Mouse (Mus musculus) spleen, postnatal 0 days (tissue): Measurements from ENCODE around the gene Ankrd42. TPM values are rescaled to one million over a fixed set of nuclear protein-coding genes. Genes with fewer than 3 reads are reported as not detected.

Experiments
- polyA plus RNA-seq: library from polyadenylated mRNA; unstranded; fragments of >200 nt; fragmentation: Nextera tagmentation; extraction: Ambion mirVana; gene quantifications from 2 replicates; pipeline ENCODE4 v1.2.1, GENCODE M21; 2015

Gene Ankrd42
- polyA plus RNA-seq, result 0.89 and 1.0 TPM in 2 replicates

DNA sequence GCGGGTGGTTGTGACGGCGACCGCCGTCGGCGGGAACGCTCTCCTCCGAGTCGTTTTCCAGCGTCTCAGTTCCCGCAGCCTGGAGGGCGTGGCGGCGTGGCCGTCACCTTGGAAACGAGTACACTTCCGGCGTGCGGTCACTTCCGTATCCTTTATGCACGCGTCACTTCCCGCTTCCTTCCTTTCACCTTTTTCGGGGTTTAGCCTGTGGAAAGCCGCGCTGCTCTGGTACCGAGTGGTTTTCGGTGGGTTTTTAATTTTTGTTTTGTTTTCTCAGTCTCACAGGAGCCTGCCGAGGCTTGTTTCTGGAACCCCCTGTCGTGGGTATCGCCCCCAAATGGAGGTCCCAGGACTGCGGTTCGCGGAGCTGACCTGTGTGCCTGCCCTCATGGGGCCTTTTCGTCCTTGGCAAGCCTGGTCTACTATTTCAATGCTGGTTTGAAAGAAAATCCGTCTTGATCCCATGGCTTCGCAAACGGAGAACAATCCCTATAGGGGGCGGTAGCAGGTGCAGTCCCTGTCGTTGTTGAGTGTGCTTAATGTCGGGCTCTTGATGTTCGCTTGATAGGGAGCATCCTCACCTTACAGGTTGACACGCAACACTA, at the start of gene Ankrd42:
Gene Ankrd42 (minus strand): TSS at position 122 of the 605 bp plus-strand sequence.

DNA sequence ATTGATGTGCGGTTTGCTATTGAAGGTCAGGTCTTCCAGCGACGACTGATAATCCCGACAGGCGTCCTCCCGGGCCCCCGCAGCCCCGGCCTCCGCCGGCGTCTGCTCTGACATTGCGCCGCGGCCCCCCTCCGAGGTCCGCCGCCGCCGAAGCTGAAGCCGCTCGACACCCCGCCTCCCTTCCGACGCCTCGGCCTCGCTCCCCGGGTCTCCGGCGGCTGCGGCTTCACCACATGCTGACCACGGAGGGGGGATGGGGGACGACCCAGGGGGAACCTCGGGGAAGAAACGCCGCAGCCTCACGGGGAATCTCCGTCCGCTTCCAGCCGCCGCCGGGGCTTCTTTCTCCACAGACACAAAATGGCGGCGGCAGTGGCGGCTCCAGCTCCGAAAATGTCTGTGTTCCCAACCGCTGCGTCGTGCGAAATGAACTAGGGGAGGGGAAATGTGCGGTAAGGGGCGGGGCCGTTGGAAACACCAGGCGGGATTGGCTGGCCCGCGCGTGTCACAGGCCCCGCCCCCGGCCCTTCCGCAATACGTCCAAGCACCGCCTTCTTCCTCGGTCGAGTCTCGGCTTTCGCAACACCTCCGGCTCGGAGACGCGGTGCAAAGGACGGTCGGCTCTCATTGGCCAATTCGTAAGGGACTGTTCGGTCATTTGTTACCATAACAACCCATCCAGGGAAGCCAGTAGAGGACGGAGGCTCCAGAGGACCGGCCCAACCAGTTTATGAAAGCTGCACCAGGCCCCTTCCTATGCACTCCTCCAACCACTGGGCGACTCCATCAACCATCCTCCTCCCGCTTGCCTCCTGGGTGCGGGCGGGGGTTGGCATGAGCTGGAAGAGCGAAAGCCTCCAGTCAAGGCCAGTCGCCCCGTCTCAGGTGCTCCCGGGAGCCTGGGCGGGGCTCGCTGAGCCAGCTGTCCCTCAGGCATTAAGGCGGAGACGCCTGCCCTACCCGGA, 32.8 kb upstream of the Ankrd42 start, which contains the start of gene Pcf11:
Gene Pcf11 (minus strand): TSS at position 428 of the 965 bp plus-strand sequence.

DNA sequence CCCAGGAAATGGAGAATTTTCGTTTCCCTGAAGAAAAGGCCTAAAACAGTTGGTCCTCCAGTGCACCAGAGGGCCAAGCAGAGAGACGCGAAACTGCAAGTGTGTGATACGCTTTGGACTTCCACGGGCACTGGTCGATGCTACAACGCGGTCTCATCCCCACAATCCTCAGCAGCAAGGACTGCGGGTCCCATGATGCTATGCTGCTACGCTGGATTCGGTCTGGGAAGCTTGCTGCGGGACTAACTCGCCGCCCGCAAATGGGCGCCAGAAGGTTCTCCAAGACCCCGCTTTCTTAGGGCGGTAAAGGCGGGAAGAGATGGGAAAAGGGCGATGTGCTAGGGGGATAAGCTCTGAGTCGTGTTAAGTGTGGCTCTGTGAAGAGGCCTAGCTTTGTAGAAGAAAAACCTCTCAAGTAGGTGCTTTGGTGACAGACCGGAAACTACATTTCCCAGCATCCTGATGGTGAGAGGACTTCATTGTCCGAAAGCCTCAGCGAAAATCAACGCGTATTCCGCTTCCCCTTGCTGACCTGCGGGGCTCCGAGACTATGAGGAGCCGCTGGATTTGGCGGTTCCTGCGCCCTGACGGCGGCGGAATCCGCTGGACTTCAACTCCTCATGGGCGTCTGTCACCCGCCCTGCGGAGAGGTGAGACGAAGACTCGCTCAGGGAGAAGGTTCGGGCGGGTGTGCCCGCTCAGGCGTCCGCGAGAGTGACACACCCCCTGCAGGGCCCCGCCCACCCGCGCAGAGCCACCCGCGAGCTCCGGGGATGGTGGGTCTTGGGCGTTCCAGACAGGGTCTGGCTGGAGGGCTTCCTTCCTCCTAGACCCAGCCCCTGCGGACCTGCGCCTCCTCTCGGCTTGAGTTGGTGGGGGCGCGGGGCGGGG, 75.7 kb downstream of the Ankrd42 start, which contains the start of gene Ccdc90b:
Gene Ccdc90b (plus strand): TSS at position 164 of the 891 bp plus-strand sequence.

Other genes with a start within 250 kb of the Ankrd42 start
- gene Ccdc90b, start 76.0 kb downstream of the Ankrd42 start, polyA plus RNA-seq, result 20.0 and 21.3 TPM in 2 replicates
- gene Pcf11, start 32.8 kb upstream of the Ankrd42 start, polyA plus RNA-seq, result 15.3 and 16.6 TPM in 2 replicates
- 7.3 and 7.6 TPM in 2 replicates for gene Rab30, start 104.5 kb upstream of the Ankrd42 start, polyA plus RNA-seq
- gene Ddias, start 237.1 kb upstream of the Ankrd42 start, polyA plus RNA-seq, result 10.0 and 10.2 TPM in 2 replicates
- 34.2 and 35.9 TPM in 2 replicates for gene Prcp, start 237.3 kb upstream of the Ankrd42 start, polyA plus RNA-seq